Comparison of ENCODE assay signal across 20 mouse cellular contexts in genomic region chr14:88072880-88073468, GRCm38 (mm10).
"Had no signal": no experiment of that assay in that cellular context is flagged by ENCODE, and none has a peak within 500 bp of the region (broad histone marks: within the 10 kb centered on the region; RNA-seq: fewer than 3 reads in every experiment).

No protein-coding gene starts in this region.

- H3K36me3 ChIP-seq: lung, embryonic 15.5 days; midbrain, embryonic 13.5 days; midbrain, embryonic 15.5 days; neural tube, embryonic 13.5 days; neural tube, embryonic 15.5 days had no signal

- H3K27me3 ChIP-seq: lung, embryonic 15.5 days; megakaryocyte, embryonic 14.5 days; midbrain, embryonic 13.5 days; midbrain, embryonic 15.5 days; neural tube, embryonic 13.5 days; neural tube, embryonic 15.5 days had no signal

- H3K9ac ChIP-seq: liver, postnatal 0 days; lung, embryonic 15.5 days; midbrain, embryonic 13.5 days; midbrain, embryonic 15.5 days; neural tube, embryonic 13.5 days; neural tube, embryonic 15.5 days had no signal

- H3K9me3 ChIP-seq: lung, embryonic 15.5 days; megakaryocyte, embryonic 14.5 days; midbrain, embryonic 13.5 days; midbrain, embryonic 15.5 days; neural tube, embryonic 13.5 days; neural tube, embryonic 15.5 days had no signal

- H3K4me2 ChIP-seq: lung, embryonic 15.5 days; midbrain, embryonic 11.5 days; midbrain, embryonic 13.5 days; midbrain, embryonic 15.5 days; neural tube, embryonic 13.5 days; neural tube, embryonic 15.5 days had no signal

- H3K4me3 ChIP-seq: lung, embryonic 15.5 days; megakaryocyte, embryonic 14.5 days; midbrain, embryonic 13.5 days; midbrain, embryonic 15.5 days; neural tube, embryonic 13.5 days; neural tube, embryonic 15.5 days had no signal

- H3K4me1 ChIP-seq: lung, embryonic 15.5 days; megakaryocyte, embryonic 14.5 days; midbrain, embryonic 13.5 days; midbrain, embryonic 15.5 days; neural tube, embryonic 13.5 days; neural tube, embryonic 15.5 days had no signal

- ATAC-seq: liver, postnatal 0 days; lung, postnatal 0 days; midbrain, embryonic 13.5 days; midbrain, embryonic 15.5 days had no signal

- H3K27ac ChIP-seq: lung, embryonic 15.5 days; macrophage; midbrain, embryonic 13.5 days; midbrain, embryonic 15.5 days; neural tube, embryonic 13.5 days; neural tube, embryonic 15.5 days had no signal

- DNase-seq: liver, postnatal 0 days; lung, postnatal 14 days; lung, postnatal 36 days; retina, postnatal 1 day; right cerebral cortex, adult 18-20 months; right cerebral cortex, postnatal 25 days; right cerebral cortex, postnatal 4 days; spleen, adult 18-20 months; thymus, adult 18-20 months; thymus, postnatal 14 days; thymus, postnatal 36 days had no signal
